Mouse (Mus musculus) embryonic fibroblast, embryonic 13.5 days (primary cell): Measurements from ENCODE around the gene Ttc30a2.
"Not testable (repeated sequence)": the region's sequence is repeated elsewhere in the genome, so short reads cannot be mapped to it uniquely, and the experiment has no call there.

Source experiments
- CTCF ChIP-seq: IDR thresholded peaks from 2 replicates; pipeline ENCODE4 v1.5.1; 2011; ENCODE audit warnings: mild to moderate bottlenecking, control low read depth, low read length, moderate library complexity, borderline replicate concordance; ENCODE audit not compliant: insufficient read depth
- POLR2A ChIP-seq: IDR thresholded peaks from 2 replicates; pipeline ENCODE4 v1.6.1; 2011; ENCODE audit warnings: low read depth, mild to moderate bottlenecking, control low read depth, low read length, moderate library complexity

GRCm38 (mm10) chr2:75981440-75982081 lies 3.6 kb upstream of the Ttc30a2 start, which contains the start of gene Ttc30a1:
- TF ChIP-seq CTCF, POLR2A: not testable (repeated sequence)
